Mouse (Mus musculus): ENCODE results near the gene Scd4. TPM values are rescaled to one million over a fixed set of nuclear protein-coding genes. Genes with fewer than 3 reads are reported as not detected.
"Not testable (repeated sequence)": the region's sequence is repeated elsewhere in the genome, so short reads cannot be mapped to it uniquely, and the experiment has no call there.

Scd4 gene
- total RNA-seq, 2 experiments from 2014 or later = 0.38 TPM; not detected in 1

DNA sequence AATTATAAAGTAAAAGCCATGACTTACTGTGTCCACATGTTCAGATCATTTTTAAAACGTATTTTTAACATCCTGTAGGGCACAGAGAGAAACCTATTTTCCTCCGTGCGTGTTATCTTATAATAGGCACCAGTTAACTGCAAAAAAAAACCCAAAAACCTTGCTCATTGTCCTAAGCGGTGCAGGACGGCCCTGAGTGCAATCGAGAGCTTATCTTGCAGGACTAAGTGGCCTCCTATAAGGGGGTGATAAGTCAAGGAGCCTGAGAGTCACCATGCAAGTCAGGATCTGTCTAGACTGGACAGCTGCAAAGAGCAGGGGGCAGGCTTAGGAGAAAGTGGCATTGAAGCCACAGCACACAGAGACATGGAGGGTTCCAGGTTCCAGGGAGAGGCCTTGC lies 33.0 kb upstream of the Scd4 start:
- no peak for ATAC-seq (replicated peaks; ENCODE audit: low FRiP score, poor library complexity, severe bottlenecking)

DNA sequence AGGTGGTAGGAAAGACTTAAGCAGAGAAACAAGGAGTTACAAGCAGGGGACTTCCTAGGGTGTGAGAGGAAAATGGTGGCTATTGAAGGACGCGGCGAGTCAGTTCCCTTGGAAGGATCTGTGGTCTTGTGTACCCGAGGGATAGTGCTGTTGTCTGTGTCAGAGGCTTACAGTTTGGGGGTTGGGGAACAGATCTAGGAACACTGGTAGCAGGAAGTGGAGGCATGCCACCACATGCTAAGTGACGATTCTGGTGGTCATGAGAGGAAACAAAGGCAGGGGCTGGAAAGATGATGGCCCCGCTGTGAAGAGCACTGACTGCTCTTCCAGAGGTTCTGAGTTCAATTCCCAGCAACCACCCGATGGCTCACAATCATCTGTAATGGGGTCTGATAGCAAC lies 32.4 kb upstream of the Scd4 start:
- no peak for ATAC-seq (replicated peaks; ENCODE audit: low FRiP score, poor library complexity, severe bottlenecking)

DNA sequence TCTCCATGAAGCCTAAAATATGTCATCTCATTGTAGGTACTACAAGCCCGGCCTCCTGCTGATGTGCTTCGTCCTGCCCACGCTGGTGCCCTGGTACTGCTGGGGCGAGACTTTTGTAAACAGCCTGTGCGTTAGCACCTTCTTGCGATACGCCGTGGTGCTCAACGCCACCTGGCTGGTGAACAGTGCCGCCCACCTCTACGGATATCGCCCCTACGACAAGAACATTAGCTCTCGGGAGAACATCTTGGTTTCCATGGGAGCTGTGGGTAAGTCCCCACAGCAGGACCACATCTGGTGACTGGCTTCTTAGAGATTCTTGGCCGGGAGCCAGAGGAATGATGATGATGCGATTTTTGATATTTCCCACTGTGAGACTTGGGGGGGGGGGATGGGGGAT lies 31.7 kb upstream of the Scd4 start:
- peak; percentile 70 for ATAC-seq (replicated peaks; ENCODE audit: low FRiP score, poor library complexity, severe bottlenecking)

- peak; percentile 68 for ATAC-seq (replicated peaks; ENCODE audit: low FRiP score, poor library complexity, severe bottlenecking)
Observed at GRCm38 (mm10) chr19:44301671-44302305, 31.1 kb upstream of the Scd4 start.

- no peak for ATAC-seq (replicated peaks; ENCODE audit: low FRiP score, poor library complexity, severe bottlenecking)
Observed at GRCm38 (mm10) chr19:44302901-44303300, 30.0 kb upstream of the Scd4 start.

- ATAC-seq (replicated peaks; ENCODE audit: low FRiP score, poor library complexity, severe bottlenecking) = no peak
Observed at GRCm38 (mm10) chr19:44303502-44303901, 29.4 kb upstream of the Scd4 start.

- ATAC-seq (replicated peaks; ENCODE audit: low FRiP score, poor library complexity, severe bottlenecking) = no peak
Observed at GRCm38 (mm10) chr19:44304419-44304818, 28.5 kb upstream of the Scd4 start.

DNA sequence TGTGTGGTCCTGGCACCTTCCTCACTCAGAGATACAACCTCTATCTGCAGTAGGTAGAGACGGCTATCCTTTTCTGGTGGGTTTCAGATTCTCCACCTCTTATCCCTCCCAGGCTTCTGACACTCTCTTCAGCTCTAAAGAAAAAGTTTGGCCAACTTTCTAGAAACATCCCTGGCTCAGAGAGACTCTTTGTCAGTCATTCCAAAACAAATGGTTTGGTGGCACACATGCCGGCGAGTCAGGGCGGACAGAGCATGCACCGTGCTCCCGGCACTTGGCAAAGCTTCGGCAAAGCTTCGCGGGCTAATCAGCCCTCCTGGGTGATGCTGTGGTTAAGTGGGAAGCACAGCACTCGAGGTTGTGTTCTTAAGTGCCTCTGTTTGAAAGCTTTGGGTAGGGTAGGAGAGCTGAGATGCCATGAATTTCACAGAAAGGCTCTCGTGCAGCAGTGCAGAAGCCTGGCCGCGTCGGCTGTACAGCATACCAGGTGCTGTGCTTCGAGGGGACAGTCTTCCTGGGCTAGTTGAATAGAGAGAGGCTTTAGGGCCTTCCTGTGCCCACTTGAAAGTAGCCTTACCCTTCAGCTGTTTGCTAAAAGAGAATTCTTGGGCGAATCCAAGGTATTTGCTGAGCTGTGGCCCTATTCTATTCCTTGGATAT lies 27.9 kb upstream of the Scd4 start:
- no peak for ATAC-seq (replicated peaks; ENCODE audit: low FRiP score, poor library complexity, severe bottlenecking)

GRCm38 (mm10) chr19:44305701-44306100 lies 27.2 kb upstream of the Scd4 start:
- no peak for ATAC-seq (replicated peaks; ENCODE audit: low FRiP score, poor library complexity, severe bottlenecking)

DNA sequence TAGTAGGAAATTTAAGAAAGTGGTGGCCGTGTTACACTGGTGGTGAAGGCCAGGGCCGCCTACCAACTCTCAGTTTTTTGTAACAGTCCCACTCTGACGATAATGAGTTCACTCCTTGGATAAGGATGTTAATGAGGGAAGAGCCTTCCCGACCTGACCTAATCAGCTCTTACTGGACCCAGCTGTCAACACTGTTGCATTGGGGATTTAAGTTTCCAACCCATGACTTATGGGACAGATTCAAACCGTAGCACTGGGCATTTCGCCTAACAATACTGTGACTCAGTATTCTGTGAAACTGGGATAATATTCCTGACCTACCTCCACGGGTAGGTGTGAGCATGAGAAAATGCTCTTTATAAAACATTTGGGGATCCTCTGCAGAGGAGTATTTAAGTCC lies 26.7 kb upstream of the Scd4 start:
- ATAC-seq (replicated peaks; ENCODE audit: low FRiP score, poor library complexity, severe bottlenecking) = no peak

DNA sequence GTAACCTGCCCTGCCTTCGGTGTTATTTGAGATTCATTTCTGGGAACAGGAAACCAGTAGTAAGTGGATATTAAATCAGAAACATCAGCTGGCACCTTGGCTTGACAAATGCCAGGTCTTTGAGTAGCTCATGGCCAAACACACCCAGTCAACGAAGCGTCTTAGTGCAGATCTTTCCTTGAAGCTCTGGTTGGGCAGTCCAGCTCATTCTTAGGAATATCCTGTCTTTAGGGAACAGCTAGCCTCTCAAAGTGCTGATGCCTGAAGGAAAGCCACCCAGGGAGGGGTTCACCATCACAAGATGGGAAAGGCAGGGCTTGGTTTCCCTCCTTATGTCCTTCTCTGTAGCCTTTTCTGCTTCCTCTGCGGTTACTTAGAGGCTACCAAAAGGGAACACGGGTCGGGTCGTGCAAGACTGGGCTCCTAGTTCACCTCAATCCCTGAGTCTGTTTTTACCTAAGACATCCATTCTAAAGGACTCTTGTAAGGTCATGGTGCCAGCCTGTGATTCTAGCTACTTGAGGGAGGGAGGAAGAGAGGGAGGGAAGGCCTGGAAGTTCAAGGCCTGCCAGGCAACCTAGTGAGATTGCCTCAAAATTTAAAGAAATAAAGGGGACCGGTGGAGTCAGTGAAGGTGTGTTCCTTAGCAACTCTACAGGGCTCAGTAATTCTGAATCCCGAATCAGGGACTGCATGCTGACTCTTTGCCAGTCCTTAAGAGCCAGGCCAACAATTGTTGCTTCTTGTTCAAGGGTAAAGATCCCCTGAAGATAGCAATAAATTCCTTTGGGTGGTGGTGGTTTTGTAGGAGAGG lies 25.6 kb upstream of the Scd4 start:
- no peak for ATAC-seq (replicated peaks; ENCODE audit: low FRiP score, poor library complexity, severe bottlenecking)

- ATAC-seq (replicated peaks; ENCODE audit: low FRiP score, poor library complexity, severe bottlenecking) = no peak
Observed at GRCm38 (mm10) chr19:44307915-44308470, 24.9 kb upstream of the Scd4 start.

DNA sequence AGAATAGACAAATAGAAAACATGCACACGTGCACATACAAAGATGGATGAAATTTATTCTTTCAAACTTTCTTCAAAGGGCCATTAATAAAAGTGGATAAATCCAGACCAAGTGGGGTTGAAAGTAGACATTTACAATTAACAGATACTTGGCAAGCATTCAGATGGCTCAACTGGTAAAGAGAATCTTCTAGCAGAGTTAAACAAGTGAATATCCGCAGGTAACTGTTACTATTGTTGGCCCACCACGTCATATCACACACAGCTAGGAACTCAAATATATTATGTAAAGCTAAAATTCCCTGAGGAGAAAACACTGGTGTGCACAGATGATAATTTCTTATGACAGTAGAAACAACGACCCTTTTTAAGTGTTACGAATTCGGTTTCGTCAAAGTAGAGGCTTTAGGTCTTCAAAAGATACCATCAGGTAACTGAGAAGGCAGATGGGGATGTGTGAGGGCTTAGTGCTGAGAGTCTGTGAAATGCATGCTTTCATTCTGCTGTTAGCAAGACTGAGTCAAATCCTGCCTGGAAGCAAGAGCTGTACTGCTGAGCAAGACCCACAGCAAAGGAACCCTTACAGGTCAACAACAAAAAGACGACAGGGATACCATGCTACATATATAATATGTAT lies 24.2 kb upstream of the Scd4 start:
- ATAC-seq (replicated peaks; ENCODE audit: low FRiP score, poor library complexity, severe bottlenecking) = no peak

GRCm38 (mm10) chr19:44309351-44310154 lies 23.3 kb upstream of the Scd4 start:
- no peak for ATAC-seq (replicated peaks; ENCODE audit: low FRiP score, poor library complexity, severe bottlenecking)

DNA sequence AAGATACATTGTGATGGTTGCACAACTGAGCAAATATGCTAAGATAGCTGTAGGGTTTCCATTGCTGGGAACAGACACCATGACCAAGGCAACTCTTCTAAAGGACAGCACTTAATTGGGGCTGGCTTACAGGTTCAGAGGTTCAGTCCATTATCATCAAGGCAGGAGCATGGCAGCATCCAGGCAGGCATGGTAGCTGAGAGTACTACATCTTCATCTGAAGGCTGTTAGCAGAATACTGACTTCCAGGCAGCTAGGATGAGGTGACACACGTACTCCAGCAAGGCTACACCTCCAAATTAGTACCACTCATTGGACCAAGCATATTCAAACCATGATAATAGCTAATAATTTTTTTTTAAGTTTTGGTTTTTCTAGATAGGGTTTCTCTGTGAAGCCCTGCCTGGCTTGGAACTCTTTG lies 22.7 kb upstream of the Scd4 start:
- ATAC-seq (replicated peaks; ENCODE audit: low FRiP score, poor library complexity, severe bottlenecking) = not testable (repeated sequence)

- ATAC-seq (replicated peaks; ENCODE audit: low FRiP score, poor library complexity, severe bottlenecking) = no peak
Observed at GRCm38 (mm10) chr19:44310814-44311213, 22.1 kb upstream of the Scd4 start.

- ATAC-seq (replicated peaks; ENCODE audit: low FRiP score, poor library complexity, severe bottlenecking) = no peak
Observed at GRCm38 (mm10) chr19:44311306-44312006, 21.4 kb upstream of the Scd4 start.

GRCm38 (mm10) chr19:44312007-44312360 lies 20.9 kb upstream of the Scd4 start:
- no peak for ATAC-seq (replicated peaks; ENCODE audit: low FRiP score, poor library complexity, severe bottlenecking)

DNA sequence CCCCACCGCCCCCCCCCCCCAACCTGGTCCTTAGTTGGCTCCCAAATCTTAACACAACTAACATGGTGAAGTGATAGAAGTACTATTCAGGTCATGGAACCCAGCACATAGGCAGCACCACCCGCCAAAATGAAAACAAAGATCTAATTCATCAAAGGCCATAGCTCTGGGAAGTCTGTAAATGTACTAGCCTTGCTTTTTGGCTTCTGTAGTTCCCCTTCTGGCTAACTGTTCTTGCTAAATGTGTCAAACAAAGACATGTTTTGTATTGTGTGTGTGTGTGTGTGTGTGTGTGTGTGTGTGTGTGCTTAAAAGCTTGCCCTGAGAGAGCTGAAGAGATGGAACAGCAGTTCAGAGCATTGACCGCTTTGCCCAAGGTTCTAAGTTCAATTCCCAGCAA lies 19.8 kb upstream of the Scd4 start:
- no peak for ATAC-seq (replicated peaks; ENCODE audit: low FRiP score, poor library complexity, severe bottlenecking)
